Mouse (Mus musculus) lung, adult 2 months (tissue): ENCODE measurements at regions not wholly inside any gene's neighbourhood (a gene's known extent, or its start where the extent isn't known, plus 50 kb on each side); places are given as distances from the start of the nearest gene placed in this dataset.

ENCODE experiments used
- CTCF ChIP-seq: fragments of 200-500 bp; IDR thresholded peaks from 2 replicates; pipeline ENCODE4 v1.5.1; 2011; ENCODE audit warnings: mild to moderate bottlenecking, low read length, control low read depth; ENCODE audit not compliant: insufficient read depth
- POLR2A ChIP-seq: fragments of 200-500 bp; IDR thresholded peaks from 2 replicates; pipeline ENCODE4 v1.6.1; 2011; ENCODE audit warnings: low read depth, mild to moderate bottlenecking, control low read depth, low read length, borderline replicate concordance; ENCODE audit errors: extremely low read depth

- TF ChIP-seq POLR2A (no peak), CTCF (no peak)
Measured at GRCm38 (mm10) chr15:7669631-7670030, 141.0 kb upstream of the Gdnf start.
